In the genomic region with DNA sequence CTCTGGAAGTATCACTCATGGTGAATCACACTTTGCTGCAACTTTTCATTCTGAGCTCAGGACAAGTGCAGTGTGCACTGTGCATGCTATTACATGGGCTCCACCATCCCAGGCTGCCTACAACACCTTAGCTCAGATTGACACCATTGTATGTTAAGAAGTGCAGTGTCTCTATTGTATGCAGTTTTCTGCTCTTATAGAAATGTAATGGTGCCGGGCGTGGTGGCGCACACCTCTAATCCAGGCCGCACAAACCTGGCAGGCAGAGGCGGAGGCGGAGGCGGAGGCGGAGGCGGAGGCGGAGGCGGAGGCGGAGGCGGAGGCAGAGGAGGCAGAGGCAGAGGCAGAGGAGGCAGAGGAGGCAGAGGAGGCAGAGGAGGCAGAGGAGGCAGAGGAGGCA, we compare ENCODE assay signal across 19 mouse cellular contexts. TPM values are rescaled to one million over a fixed set of nuclear protein-coding genes. Genes with fewer than 3 reads are reported as not detected.
"Had no signal": no experiment of that assay in that cellular context is flagged by ENCODE, and none has a peak within 500 bp of the region (broad histone marks: within the 10 kb centered on the region; RNA-seq: fewer than 3 reads in every experiment).

No protein-coding gene starts in this region.

- H3K27me3 ChIP-seq: lung, embryonic 15.5 days; megakaryocyte, embryonic 14.5 days; midbrain, embryonic 13.5 days; midbrain, embryonic 15.5 days; neural tube, embryonic 12.5 days had no signal

- H3K36me3 ChIP-seq: lung, embryonic 15.5 days; midbrain, embryonic 13.5 days; midbrain, embryonic 15.5 days; neural tube, embryonic 12.5 days had no signal

- H3K4me3 ChIP-seq: lung, embryonic 15.5 days; megakaryocyte, embryonic 14.5 days; midbrain, embryonic 13.5 days; midbrain, embryonic 15.5 days; neural tube, embryonic 12.5 days had no signal

- DNase-seq: liver, postnatal 0 days; lung, adult 2 months; lung, postnatal 14 days; lung, postnatal 36 days; right cerebral cortex, postnatal 14 days; thymus, adult 2 months; thymus, postnatal 25 days; thymus, postnatal 4 days had no signal

- H3K27ac ChIP-seq: lung, embryonic 15.5 days; macrophage; midbrain, embryonic 13.5 days; midbrain, embryonic 15.5 days; neural tube, embryonic 12.5 days had no signal

- H3K9ac ChIP-seq: liver, postnatal 0 days; lung, embryonic 15.5 days; midbrain, embryonic 13.5 days; midbrain, embryonic 15.5 days; neural tube, embryonic 12.5 days had no signal

RNA-seq across cellular contexts. Expression of a gene that starts 19.8 kb away (rescaled TPM):
- total RNA-seq: megakaryocyte progenitor cell, adult 5-6 weeks; midbrain, postnatal 0 days; monocyte, adult 5-6 weeks; neutrophil, adult 5-6 weeks had no signal
- polyA plus RNA-seq: liver, postnatal 0 days; lung, adult 2 months; macrophage; midbrain, postnatal 0 days; urinary bladder, adult 2 months had no signal
